Mouse (Mus musculus): Measurements from ENCODE around the gene Rnase12. TPM values are rescaled to one million over a fixed set of nuclear protein-coding genes. Genes with fewer than 3 reads are reported as not detected.

Rnase12 gene
- polyA plus RNA-seq, 1 experiment from 2014 or later: not detected

DNA sequence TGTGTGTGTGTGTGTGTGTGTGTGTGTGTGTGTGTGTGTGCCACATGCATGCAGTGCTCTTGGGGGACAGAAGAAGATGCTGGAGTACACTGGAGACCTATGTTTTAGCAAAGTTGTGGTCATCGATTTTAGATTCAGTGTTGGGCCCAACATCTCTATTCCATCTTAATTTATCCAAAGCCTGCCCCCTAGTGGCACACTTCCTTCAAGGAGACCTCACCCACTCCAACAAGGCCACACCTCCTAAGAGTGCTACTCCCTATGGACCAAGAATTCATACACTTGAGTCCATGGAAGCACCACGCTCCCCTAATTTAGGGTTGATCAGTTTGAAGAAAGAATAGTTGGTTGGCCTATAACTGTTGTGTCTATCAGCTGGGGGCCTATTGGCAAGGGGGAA is 12.2 kb upstream of the Rnase12 start:
- H3K27me3 ChIP-seq (ENCODE audit: control insufficient read depth, insufficient read depth, low read depth, low read length): no peaks in the 10 kb centered on the region
- ATAC-seq (ENCODE audit: low read depth): no peak
- no peak overlapping the region for H3K9ac ChIP-seq (ENCODE audit: low read length)
- H3K4me3 ChIP-seq (ENCODE audit: low read length): no peak overlapping the region
- H3K27ac ChIP-seq (ENCODE audit: low read length): no peak overlapping the region
- 79% methylated on average over 2 of the region's 2 CpGs for WGBS
- H3K4me2 ChIP-seq (ENCODE audit: low read depth, low read length): no peak overlapping the region
- H3K9me3 ChIP-seq (ENCODE audit: control insufficient read depth, low read length): no peaks in the 10 kb centered on the region
- H3K4me1 ChIP-seq (replicated peaks; ENCODE audit: control insufficient read depth, insufficient read depth, low read length): peaks cover 3% of the 10 kb centered on the region
- no peaks in the 10 kb centered on the region for H3K36me3 ChIP-seq (ENCODE audit: control insufficient read depth, insufficient read depth, low read length)

DNA sequence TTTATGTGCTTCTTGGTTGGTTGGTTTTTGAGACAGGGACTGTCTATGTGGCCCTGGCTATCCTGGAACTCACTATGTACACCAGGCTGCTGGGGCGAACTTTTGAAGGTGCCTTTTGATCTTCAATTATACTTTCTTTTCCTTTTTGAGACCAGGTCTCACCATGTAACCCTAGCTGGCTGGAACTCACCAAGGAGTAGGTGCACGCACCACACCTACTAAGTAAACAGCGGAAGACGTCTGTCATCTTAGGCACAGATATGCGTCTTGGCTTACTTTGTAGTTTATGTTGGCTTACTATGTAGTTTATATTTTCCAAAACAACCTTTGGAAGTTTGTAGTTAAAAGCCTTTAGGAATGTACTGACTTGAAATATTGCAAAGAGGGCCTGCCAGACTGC is 11.5 kb upstream of the Rnase12 start:
- no peak overlapping the region for H3K4me2 ChIP-seq (ENCODE audit: low read depth, low read length)
- no peaks in the 10 kb centered on the region for H3K36me3 ChIP-seq (ENCODE audit: control insufficient read depth, insufficient read depth, low read length)
- H3K27ac ChIP-seq (ENCODE audit: low read length): no peak overlapping the region
- H3K27me3 ChIP-seq (ENCODE audit: control insufficient read depth, insufficient read depth, low read depth, low read length): no peaks in the 10 kb centered on the region
- WGBS: 62% methylated on average over 5 of the region's 5 CpGs
- no peak overlapping the region for H3K9ac ChIP-seq (ENCODE audit: low read length)
- no peaks in the 10 kb centered on the region for H3K9me3 ChIP-seq (ENCODE audit: control insufficient read depth, low read length)
- ATAC-seq (ENCODE audit: low read depth): no peak
- H3K4me3 ChIP-seq (ENCODE audit: low read length): no peak overlapping the region
- H3K4me1 ChIP-seq (replicated peaks; ENCODE audit: control insufficient read depth, insufficient read depth, low read length): peaks cover 3% of the 10 kb centered on the region

GRCm38 (mm10) chr14:51060761-51061160 is 3.3 kb upstream of the Rnase12 start:
- H3K4me2 ChIP-seq (ENCODE audit: low read depth, low read length): no peak overlapping the region
- H3K36me3 ChIP-seq (ENCODE audit: control insufficient read depth, insufficient read depth, low read length): no peaks in the 10 kb centered on the region
- no peak overlapping the region for H3K27ac ChIP-seq (ENCODE audit: low read length)
- H3K9me3 ChIP-seq (ENCODE audit: control insufficient read depth, low read length): no peaks in the 10 kb centered on the region
- H3K27me3 ChIP-seq (ENCODE audit: control insufficient read depth, insufficient read depth, low read depth, low read length): no peaks in the 10 kb centered on the region
- H3K4me3 ChIP-seq (ENCODE audit: low read length): no peak overlapping the region
- no peak overlapping the region for H3K9ac ChIP-seq (ENCODE audit: low read length)
- 92% methylated on average over 5 of the region's 5 CpGs for WGBS
- ATAC-seq (ENCODE audit: low read depth): no peak
- H3K4me1 ChIP-seq (replicated peaks; ENCODE audit: control insufficient read depth, insufficient read depth, low read length): peaks cover 2% of the 10 kb centered on the region

GRCm38 (mm10) chr14:51054243-51055237 is 2.9 kb downstream of the Rnase12 start:
- 66% methylated on average over 13 of the region's 13 CpGs for WGBS
- peaks cover 2% of the 10 kb centered on the region for H3K4me1 ChIP-seq (replicated peaks; ENCODE audit: control insufficient read depth, insufficient read depth, low read length)
- no peaks in the 10 kb centered on the region for H3K36me3 ChIP-seq (ENCODE audit: control insufficient read depth, insufficient read depth, low read length)
- H3K9ac ChIP-seq (ENCODE audit: low read length): no peak overlapping the region
- no peak overlapping the region for H3K4me2 ChIP-seq (ENCODE audit: low read depth, low read length)
- no peaks in the 10 kb centered on the region for H3K9me3 ChIP-seq (ENCODE audit: control insufficient read depth, low read length)
- no peak for ATAC-seq (ENCODE audit: low read depth)
- no peak overlapping the region for H3K4me3 ChIP-seq (ENCODE audit: low read length)
- no peaks in the 10 kb centered on the region for H3K27me3 ChIP-seq (ENCODE audit: control insufficient read depth, insufficient read depth, low read depth, low read length)
- no peak overlapping the region for H3K27ac ChIP-seq (ENCODE audit: low read length)

DNA sequence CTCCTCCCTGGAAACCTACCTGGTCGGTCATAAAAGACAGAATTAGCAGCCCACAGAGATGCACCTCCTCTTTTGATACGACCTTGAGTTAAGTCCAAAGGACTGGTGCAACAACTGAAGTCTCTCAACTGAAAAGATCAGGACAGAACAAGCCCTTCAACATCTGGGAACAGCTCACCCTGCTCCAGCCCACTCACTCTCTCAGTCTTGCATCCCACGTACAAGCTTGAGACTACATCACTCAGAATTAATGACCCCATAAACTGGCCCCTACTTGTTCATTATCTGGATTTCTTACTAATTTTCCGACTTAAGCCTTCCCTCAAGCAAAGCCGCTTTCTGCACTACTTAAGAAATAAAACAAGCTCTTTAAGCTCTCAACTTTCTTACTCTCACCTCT is 4.3 kb downstream of the Rnase12 start:
- Histone ChIP-seq H3K36me3 (ENCODE audit: control insufficient read depth, insufficient read depth, low read length) (no peaks in the 10 kb centered on the region), H3K9me3 (ENCODE audit: control insufficient read depth, low read length) (no peaks in the 10 kb centered on the region), H3K4me3 (ENCODE audit: low read length) (no peak overlapping the region), H3K4me2 (ENCODE audit: low read depth, low read length) (no peak overlapping the region), H3K27ac (ENCODE audit: low read length) (no peak overlapping the region), H3K4me1 (replicated peaks; ENCODE audit: control insufficient read depth, insufficient read depth, low read length) (peaks cover 2% of the 10 kb centered on the region), H3K9ac (ENCODE audit: low read length) (no peak overlapping the region), H3K27me3 (ENCODE audit: control insufficient read depth, insufficient read depth, low read depth, low read length) (no peaks in the 10 kb centered on the region)
- 62% methylated on average over 5 of the region's 5 CpGs for WGBS
- no peak for ATAC-seq (ENCODE audit: low read depth)

DNA sequence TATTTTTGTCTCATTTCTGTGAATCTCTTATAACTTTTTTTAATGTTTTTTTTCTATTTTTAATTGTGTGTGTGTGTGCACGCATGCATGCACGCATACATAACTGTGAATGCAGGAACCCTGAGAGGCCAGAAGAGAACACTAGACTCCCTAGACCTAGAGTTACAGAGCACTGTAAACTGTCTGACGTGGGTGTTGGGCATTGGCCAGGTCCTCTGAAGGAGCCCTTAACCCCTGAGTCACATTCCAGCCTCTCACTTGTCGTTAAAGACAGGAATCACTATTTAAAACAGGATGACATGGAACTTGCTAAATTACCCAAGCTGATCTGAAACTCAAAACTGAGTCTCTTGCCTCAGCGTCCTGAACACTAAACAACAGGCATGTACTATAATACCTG is 5.5 kb downstream of the Rnase12 start:
- no peaks in the 10 kb centered on the region for H3K36me3 ChIP-seq (ENCODE audit: control insufficient read depth, insufficient read depth, low read length)
- no peak overlapping the region for H3K4me2 ChIP-seq (ENCODE audit: low read depth, low read length)
- no peak overlapping the region for H3K9ac ChIP-seq (ENCODE audit: low read length)
- no peaks in the 10 kb centered on the region for H3K27me3 ChIP-seq (ENCODE audit: control insufficient read depth, insufficient read depth, low read depth, low read length)
- peaks cover 5% of the 10 kb centered on the region for H3K4me1 ChIP-seq (replicated peaks; ENCODE audit: control insufficient read depth, insufficient read depth, low read length)
- 45% methylated on average over 5 of the region's 5 CpGs for WGBS
- no peak overlapping the region for H3K4me3 ChIP-seq (ENCODE audit: low read length)
- no peaks in the 10 kb centered on the region for H3K9me3 ChIP-seq (ENCODE audit: control insufficient read depth, low read length)
- H3K27ac ChIP-seq (ENCODE audit: low read length): no peak overlapping the region
- ATAC-seq (ENCODE audit: low read depth): no peak

DNA sequence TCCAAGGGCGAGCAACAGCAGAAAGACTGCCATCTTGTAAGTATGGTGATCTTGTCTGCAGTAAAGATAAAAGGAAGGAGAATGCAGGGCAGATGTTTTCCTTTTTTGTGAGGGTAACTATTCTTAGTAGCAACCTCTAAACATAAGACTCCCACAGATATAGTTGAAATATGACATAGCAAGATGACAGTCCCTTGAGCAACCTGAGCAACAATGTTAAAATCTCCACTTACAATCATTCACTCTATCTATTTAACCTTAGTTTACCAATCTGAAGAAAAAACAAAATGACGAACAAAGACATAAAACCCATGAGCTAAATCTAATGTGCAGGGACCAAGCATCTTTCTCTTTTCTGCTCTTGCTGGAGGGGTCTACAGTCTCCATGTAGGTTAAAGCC is 7.4 kb downstream of the Rnase12 start, which contains the start of gene Rnase11:
TSS of gene Rnase11 (minus strand) at position 101 of the 400 bp plus-strand sequence.
- Histone ChIP-seq H3K27ac (ENCODE audit: low read length) (no peak within 1 kb of the TSS), H3K27me3 (ENCODE audit: control insufficient read depth, insufficient read depth, low read depth, low read length) (no peaks in the 10 kb centered on the region)
- 74% methylated on average over 2 of the region's 2 CpGs for WGBS

DNA sequence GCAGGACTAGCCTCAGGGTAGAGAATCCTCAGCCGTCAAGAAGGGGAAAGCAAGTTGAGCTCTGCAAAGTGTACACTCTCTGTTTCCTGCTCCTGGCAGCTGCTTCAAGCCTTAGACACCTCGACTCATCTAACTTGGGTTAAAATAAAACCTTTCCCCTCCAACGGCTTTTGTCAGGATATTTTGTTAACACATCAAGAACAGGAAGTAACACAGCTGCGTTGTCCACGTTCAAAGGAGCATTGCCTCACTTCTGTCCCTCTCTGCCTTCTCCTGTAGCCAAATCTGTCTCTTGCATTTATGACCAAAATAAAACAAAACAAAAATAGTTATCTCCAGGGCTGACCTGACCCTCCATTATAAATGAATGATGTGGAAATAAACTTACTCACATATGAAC is 9.6 kb downstream of the Rnase12 start:
- Histone ChIP-seq H3K4me3 (ENCODE audit: low read length) (no peak overlapping the region), H3K9me3 (ENCODE audit: control insufficient read depth, low read length) (no peaks in the 10 kb centered on the region), H3K27me3 (ENCODE audit: control insufficient read depth, insufficient read depth, low read depth, low read length) (no peaks in the 10 kb centered on the region), H3K9ac (ENCODE audit: low read length) (no peak overlapping the region), H3K27ac (ENCODE audit: low read length) (no peak overlapping the region), H3K4me2 (ENCODE audit: low read depth, low read length) (no peak overlapping the region), H3K4me1 (replicated peaks; ENCODE audit: control insufficient read depth, insufficient read depth, low read length) (peaks cover 3% of the 10 kb centered on the region), H3K36me3 (ENCODE audit: control insufficient read depth, insufficient read depth, low read length) (no peaks in the 10 kb centered on the region)
- ATAC-seq (ENCODE audit: low read depth): peak; percentile 69
- 18% methylated on average over 5 of the region's 5 CpGs for WGBS

More for the DNA sequence above, 7.4 kb downstream of the Rnase12 start, which contains the start of gene Rnase11:
- Histone ChIP-seq H3K4me2 (ENCODE audit: low read depth, low read length) (no peak within 1 kb of the TSS), H3K9me3 (ENCODE audit: control insufficient read depth, low read length) (no peaks in the 10 kb centered on the region), H3K9ac (ENCODE audit: low read length) (no peak within 1 kb of the TSS), H3K4me3 (ENCODE audit: low read length) (no peak within 1 kb of the TSS), H3K4me1 (replicated peaks; ENCODE audit: control insufficient read depth, insufficient read depth, low read length) (peaks cover 5% of the 10 kb centered on the region), H3K36me3 (ENCODE audit: control insufficient read depth, insufficient read depth, low read length) (no peaks in the 10 kb centered on the region)
- no peak for ATAC-seq (ENCODE audit: low read depth)

DNA sequence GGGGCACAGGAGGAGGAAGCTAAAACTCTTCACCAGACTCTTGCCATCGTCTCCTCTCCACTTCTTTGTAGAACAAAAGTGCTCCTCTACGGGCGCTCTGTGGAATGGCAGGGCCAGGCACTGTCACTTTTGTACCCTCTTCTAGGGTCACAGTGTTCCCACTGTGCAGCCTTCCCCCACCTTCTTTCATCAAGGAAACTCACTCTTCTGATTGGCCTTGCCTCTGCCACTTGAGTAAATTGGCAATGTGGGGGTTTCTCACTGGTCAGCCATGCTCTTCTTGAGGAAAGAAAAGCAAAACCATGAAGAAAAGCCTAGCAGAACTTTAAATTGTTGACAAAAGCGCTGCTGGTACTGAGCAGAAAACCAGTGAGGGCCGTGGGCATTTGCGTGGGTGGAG is 15.7 kb downstream of the Rnase12 start, which contains the start of gene Rnase9:
TSS of gene Rnase9 (minus strand) at position 101 of the 400 bp plus-strand sequence.
- Histone ChIP-seq H3K4me1 (replicated peaks; ENCODE audit: control insufficient read depth, insufficient read depth, low read length) (no peaks in the 10 kb centered on the region), H3K27ac (ENCODE audit: low read length) (no peak within 1 kb of the TSS), H3K27me3 (ENCODE audit: control insufficient read depth, insufficient read depth, low read depth, low read length) (no peaks in the 10 kb centered on the region), H3K9ac (ENCODE audit: low read length) (no peak within 1 kb of the TSS), H3K36me3 (ENCODE audit: control insufficient read depth, insufficient read depth, low read length) (no peaks in the 10 kb centered on the region), H3K4me3 (ENCODE audit: low read length) (no peak within 1 kb of the TSS), H3K9me3 (ENCODE audit: control insufficient read depth, low read length) (no peaks in the 10 kb centered on the region), H3K4me2 (ENCODE audit: low read depth, low read length) (no peak within 1 kb of the TSS)
- 80% methylated on average over 6 of the region's 6 CpGs for WGBS
- ATAC-seq (ENCODE audit: low read depth): no peak
